Mouse (Mus musculus) CH12.LX (cell line): ENCODE measurements around the gene Chit1. TPM values are rescaled to one million over a fixed set of nuclear protein-coding genes. Genes with fewer than 3 reads are reported as not detected.

Source experiments
- DNase-seq: peaks from one replicate; pipeline ENCODE4 v3.0.0-alpha.2; 2013; ENCODE audit errors: extremely low read depth
- H3K27ac ChIP-seq: 2 replicates; pipeline ENCODE4 v1.5.1; 2012; ENCODE audit warnings: low read depth, mild to moderate bottlenecking, control low read depth, moderate library complexity; ENCODE audit not compliant: insufficient read depth
- H3K27me3 ChIP-seq: replicated peaks from 2 replicates; pipeline ENCODE3; 2012; ENCODE audit warnings: inconsistent platforms
- H3K36me3 ChIP-seq, 2 experiments: replicated peaks in 1 of 2; 2 replicates each; pipeline versions ENCODE3 to v1.6.1; 2012; ENCODE audit warnings: inconsistent platforms in 1 of 2, low read length in 1 of 2, mild to moderate bottlenecking in 1 of 2, mixed read lengths in 1 of 2, moderate library complexity in 1 of 2; ENCODE audit not compliant: control insufficient read depth in 1 of 2, insufficient read depth in 1 of 2
- H3K4me1 ChIP-seq, 2 experiments: 2 replicates each; pipeline ENCODE4 v1.6.1; 2012; ENCODE audit warnings: inconsistent platforms in 1 of 2, moderate library complexity in 1 of 2; ENCODE audit not compliant: insufficient read depth in 2 of 2, control insufficient read depth in 1 of 2
- H3K4me2 ChIP-seq: 2 replicates; pipeline ENCODE4 v1.6.1; 2012; ENCODE audit warnings: low read depth, mild to moderate bottlenecking, control low read depth; ENCODE audit not compliant: poor library complexity, insufficient read depth, severe bottlenecking
- H3K4me3 ChIP-seq, 3 experiments: fragments of 150-350 bp in 1 of 3; sonication (generic) in 1 of 3; replicated peaks in 1 of 3; 2 replicates each; pipeline versions ENCODE3 to v1.5.1; 2011 to 2012; ENCODE audit warnings: low read depth in 2 of 3, low read length in 2 of 3, mild to moderate bottlenecking in 2 of 3, moderate library complexity in 2 of 3, control low read depth in 1 of 3, improper control_type of control experiment in 1 of 3, inconsistent platforms in 1 of 3, mixed read lengths in 1 of 3; ENCODE audit not compliant: poor library complexity in 1 of 3
- H3K79me2 ChIP-seq: replicated peaks from 2 replicates; pipeline ENCODE4 v1.6.1; 2012; ENCODE audit warnings: mild to moderate bottlenecking, moderate library complexity; ENCODE audit not compliant: control insufficient read depth, poor library complexity, insufficient read depth, severe bottlenecking; ENCODE audit errors: extremely low read depth
- H3K9ac ChIP-seq: 2 replicates; pipeline ENCODE4 v1.6.1; 2012; ENCODE audit warnings: low read depth, mild to moderate bottlenecking, control low read depth, moderate library complexity; ENCODE audit not compliant: insufficient read depth
- H3K9me3 ChIP-seq: replicated peaks from 2 replicates; pipeline ENCODE3; 2012; ENCODE audit warnings: low read length, inconsistent platforms, mixed read lengths
- BHLHE40 ChIP-seq: IDR thresholded peaks from 2 replicates; pipeline ENCODE4 v1.6.1; 2011; ENCODE audit warnings: mild to moderate bottlenecking, low read depth, low read length, improper control_type of control experiment
- CHD1 ChIP-seq: IDR thresholded peaks from 2 replicates; pipeline ENCODE4 v1.6.1; 2012; ENCODE audit warnings: low read depth, low read length, improper control_type of control experiment, inconsistent platforms
- CHD2 ChIP-seq: IDR thresholded peaks from 2 replicates; pipeline ENCODE4 v1.6.1; 2011; ENCODE audit warnings: low read length, improper control_type of control experiment
- CTCF ChIP-seq, 2 experiments: IDR thresholded peaks in 1 of 2; conservative IDR thresholded peaks in 1 of 2; 2 replicates each; pipeline ENCODE4 v1.5.1; 2011 to 2012; ENCODE audit warnings: low read depth in 2 of 2, low read length in 2 of 2, improper control_type of control experiment in 1 of 2, inconsistent platforms in 1 of 2, mild to moderate bottlenecking in 1 of 2, moderate library complexity in 1 of 2
- E2F4 ChIP-seq: IDR thresholded peaks from 2 replicates; pipeline ENCODE4 v1.6.1; 2011; ENCODE audit warnings: low read depth, low read length, improper control_type of control experiment; ENCODE audit not compliant: insufficient replicate concordance
- ELF1 ChIP-seq: IDR thresholded peaks from 2 replicates; pipeline ENCODE4 v1.6.1; 2014; ENCODE audit warnings: low read depth, mild to moderate bottlenecking, inconsistent platforms, low read length, improper control_type of control experiment
- EP300 ChIP-seq: IDR thresholded peaks from 2 replicates; pipeline ENCODE4 v1.6.1; 2011; ENCODE audit warnings: low read length, improper control_type of control experiment
- GABPA ChIP-seq: IDR thresholded peaks from 2 replicates; pipeline ENCODE4 v1.6.1; 2012; ENCODE audit warnings: low read depth, low read length, improper control_type of control experiment, inconsistent platforms; ENCODE audit not compliant: insufficient replicate concordance
- HCFC1 ChIP-seq: IDR thresholded peaks from 2 replicates; pipeline ENCODE4 v1.6.1; 2012; ENCODE audit warnings: low read depth, mild to moderate bottlenecking, inconsistent platforms, low read length, improper control_type of control experiment
- IRF4 ChIP-seq: IDR thresholded peaks from 2 replicates; pipeline ENCODE4 v1.6.1; 2014; ENCODE audit warnings: low read depth, mild to moderate bottlenecking, inconsistent platforms, low read length, improper control_type of control experiment
- JUN ChIP-seq: IDR thresholded peaks from 2 replicates; pipeline ENCODE4 v1.6.1; 2011; ENCODE audit warnings: low read depth, mild to moderate bottlenecking, low read length, improper control_type of control experiment, moderate library complexity; ENCODE audit not compliant: insufficient read depth
- KAT2A ChIP-seq: IDR thresholded peaks from 2 replicates; pipeline ENCODE4 v1.6.1; 2012; ENCODE audit warnings: low read length, improper control_type of control experiment, inconsistent platforms; ENCODE audit not compliant: insufficient replicate concordance
- MAFK ChIP-seq: IDR thresholded peaks from 2 replicates; pipeline ENCODE4 v1.6.1; 2011; ENCODE audit warnings: low read length, improper control_type of control experiment; ENCODE audit not compliant: insufficient replicate concordance
- MAX ChIP-seq: IDR thresholded peaks from 2 replicates; pipeline ENCODE4 v1.6.1; 2011; ENCODE audit warnings: low read length, improper control_type of control experiment
- MAZ ChIP-seq: IDR thresholded peaks from 2 replicates; pipeline ENCODE4 v1.6.1; 2012; ENCODE audit warnings: low read depth, mild to moderate bottlenecking, inconsistent platforms, low read length, improper control_type of control experiment, moderate library complexity
- MEF2A ChIP-seq: IDR thresholded peaks from 2 replicates; pipeline ENCODE4 v1.6.1; 2014; ENCODE audit warnings: low read depth, mild to moderate bottlenecking, inconsistent platforms, low read length, improper control_type of control experiment, borderline replicate concordance
- MYC ChIP-seq: IDR thresholded peaks from 2 replicates; pipeline ENCODE4 v1.6.1; 2011; ENCODE audit warnings: low read depth, mild to moderate bottlenecking, improper control_type of control experiment, low read length
- NELFE ChIP-seq: IDR thresholded peaks from 2 replicates; pipeline ENCODE4 v1.6.1; 2011; ENCODE audit warnings: low read depth, low read length, improper control_type of control experiment
- PAX5 ChIP-seq: IDR thresholded peaks from 2 replicates; pipeline ENCODE4 v1.6.1; 2012; ENCODE audit warnings: low read length, inconsistent platforms, mixed read lengths
- POLR2A ChIP-seq: IDR thresholded peaks from 2 replicates; pipeline ENCODE4 v1.6.1; 2011; ENCODE audit warnings: low read depth, mild to moderate bottlenecking, improper control_type of control experiment, low read length
- RAD21 ChIP-seq: IDR thresholded peaks from 2 replicates; pipeline ENCODE4 v1.6.1; 2011; ENCODE audit warnings: low read depth, mild to moderate bottlenecking, low read length, improper control_type of control experiment, moderate library complexity
- SIN3A ChIP-seq: IDR thresholded peaks from 2 replicates; pipeline ENCODE4 v1.6.1; 2012; ENCODE audit warnings: low read length, improper control_type of control experiment, inconsistent platforms
- TBP ChIP-seq: conservative IDR thresholded peaks from 2 replicates; pipeline ENCODE4 v1.6.1; 2011; ENCODE audit warnings: low read depth, low read length, improper control_type of control experiment
- TCF12 ChIP-seq: IDR thresholded peaks from 2 replicates; pipeline ENCODE4 v1.6.1; 2014; ENCODE audit warnings: low read depth, mild to moderate bottlenecking, inconsistent platforms, low read length, improper control_type of control experiment
- UBTF ChIP-seq: IDR thresholded peaks from 2 replicates; pipeline ENCODE4 v1.6.1; 2012; ENCODE audit warnings: low read depth, mild to moderate bottlenecking, inconsistent platforms, low read length, improper control_type of control experiment, moderate library complexity
- USF1 ChIP-seq: IDR thresholded peaks from 2 replicates; pipeline ENCODE4 v1.6.1; 2014; ENCODE audit warnings: low read depth, mild to moderate bottlenecking, inconsistent platforms, low read length, improper control_type of control experiment
- USF2 ChIP-seq: conservative IDR thresholded peaks from 2 replicates; pipeline ENCODE4 v1.6.1; 2011; ENCODE audit warnings: low read depth, low read length, improper control_type of control experiment
- ZC3H11A ChIP-seq: IDR thresholded peaks from 2 replicates; pipeline ENCODE4 v1.6.1; 2012; ENCODE audit warnings: low read depth, mild to moderate bottlenecking, inconsistent platforms, low read length, improper control_type of control experiment
- ZKSCAN1 ChIP-seq: IDR thresholded peaks from 2 replicates; pipeline ENCODE4 v1.6.1; 2012; ENCODE audit warnings: low read depth, inconsistent platforms, low read length, improper control_type of control experiment, borderline replicate concordance
- ZMIZ1 ChIP-seq: IDR thresholded peaks from 2 replicates; pipeline ENCODE4 v1.6.1; 2012; ENCODE audit warnings: low read depth, mild to moderate bottlenecking, inconsistent platforms, low read length, improper control_type of control experiment
- ZNF384 ChIP-seq: IDR thresholded peaks from 2 replicates; pipeline ENCODE4 v1.6.1; 2012; ENCODE audit warnings: low read depth, low read length, improper control_type of control experiment, inconsistent platforms
- dilution Hi-C: fragments of 300-500 bp; cut with MboI; formaldehyde crosslinking; loops from 2 replicates; pipeline ENCODE4 v1.14.3; 2020; ENCODE audit warnings: low sequenced_read_pairs; ENCODE audit not compliant: extremely low pct_unique_long_range_greater_than_20kb, extremely low pct_ligation_motif_present
- in situ Hi-C: fragments of 300-500 bp; cut with MboI; formaldehyde crosslinking; loops from 3 replicates; pipeline ENCODE4 v1.14.3; 2019; ENCODE audit warnings: low sequenced_read_pairs, low pct_ligation_motif_present, low pct_unique_long_range_greater_than_20kb, mixed read lengths
- polyA plus RNA-seq: library from polyadenylated mRNA; unstranded; fragments of >175 nt; gene quantifications from 2 replicates; pipeline ENCODE4 v1.2.1, GENCODE M21; 2012; ENCODE audit warnings: low read depth; ENCODE audit not compliant: insufficient read length
- total RNA-seq, 2 experiments: library from RNA; depleted of rRNA; stranded (reverse); fragments of 300-350 nt in 1 of 2; fragments of >200 nt in 1 of 2; gene quantifications; 2 replicates each; pipeline ENCODE4 v1.2.3; 2012 to 2014

The Chit1 gene
- total and polyA plus RNA-seq, 3 experiments = 0.25 to 0.47 (median 0.36) TPM

DNA sequence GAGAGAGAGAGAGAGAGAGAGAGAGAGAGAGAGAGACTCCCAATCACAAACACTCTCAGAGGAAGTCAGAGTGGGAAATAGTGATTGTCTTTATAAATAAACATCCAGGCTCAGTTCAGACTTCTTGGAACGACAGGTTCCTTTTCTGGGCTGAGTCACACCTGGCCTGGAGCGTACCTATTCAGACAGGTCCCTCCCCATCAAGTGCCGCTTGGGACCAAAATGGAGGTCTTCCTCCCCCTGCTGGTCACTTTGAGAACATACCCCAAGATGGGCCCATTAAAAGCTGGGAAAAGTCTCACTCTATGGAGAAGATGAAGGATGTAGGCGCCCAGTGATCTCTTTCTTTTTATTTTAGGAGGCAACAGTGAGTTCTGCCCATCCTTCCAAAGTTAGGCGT, 4.3 kb upstream of the Chit1 start (continued):
- TF ChIP-seq ZKSCAN1 (no peak), POLR2A (no peak), ELF1 (no peak), JUN (no peak), E2F4 (no peak), CHD2 (no peak), SIN3A (no peak), CTCF (conservative IDR thresholded peaks at IDR 0.05 in 1 of 2, IDR thresholded peaks at IDR 0.05 in 1 of 2; ENCODE audit: low read depth in 2 of 2, low read length in 2 of 2) (peak; percentile 50 to 92; a peak in 3 of 4 replicates), ZNF384 (no peak), ZC3H11A (peak; percentile 93), MYC (no peak), PAX5 (no peak), TCF12 (no peak), IRF4 (peak; percentile 40; the same call in 1 of the 2 replicates), MAZ (peak; percentile 51; the same call in 1 of the 2 replicates), UBTF (no peak), RAD21 (peak; percentile 93), MAFK (no peak)

DNA sequence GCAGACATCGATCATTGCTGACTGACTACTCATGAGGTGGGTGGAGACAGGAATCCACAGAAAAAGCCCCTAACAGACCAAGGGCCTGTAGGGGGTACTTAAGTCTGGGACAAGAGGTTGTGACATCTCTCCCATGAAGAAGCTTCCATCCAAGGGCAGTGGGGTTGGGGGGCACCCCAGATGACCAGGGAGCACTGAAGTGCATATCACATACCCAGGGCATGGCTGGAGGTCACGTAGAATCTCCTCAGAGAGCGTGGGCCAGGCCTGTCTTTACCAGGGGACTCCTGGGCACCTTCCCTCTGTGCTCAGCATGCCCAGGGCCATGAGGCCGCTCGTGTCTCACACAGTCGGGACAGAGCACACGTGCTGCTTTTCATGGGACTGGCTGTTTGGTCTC, 3.3 kb upstream of the Chit1 start:
- H3K79me2 ChIP-seq = no peaks in the 10 kb centered on the region
- H3K27me3 ChIP-seq = peaks cover 36% of the 10 kb centered on the region
- H3K9ac ChIP-seq = no peak overlapping the region
- H3K9me3 ChIP-seq = no peaks in the 10 kb centered on the region
- DNase-seq = no peak
- dilution Hi-C loops (no loop called here), in situ Hi-C loops (loop anchor here (5.0 kb wide), 2 partner anchors 50 to 205 kb away; no protein-coding TSS in a partner anchor)
- no peak overlapping the region for H3K4me2 ChIP-seq
- no peaks in the 10 kb centered on the region for H3K36me3 ChIP-seq
- H3K27ac ChIP-seq = no peak overlapping the region
- no peak overlapping the region for H3K4me3 ChIP-seq
- peaks cover 8 to 25% of the 10 kb centered on the region in 2 experiments for H3K4me1 ChIP-seq
- no peak for TF ChIP-seq ZC3H11A
- no peak for TF ChIP-seq BHLHE40
- no peak for TF ChIP-seq ZNF384
- no peak for TF ChIP-seq TBP
- no peak for TF ChIP-seq EP300

DNA sequence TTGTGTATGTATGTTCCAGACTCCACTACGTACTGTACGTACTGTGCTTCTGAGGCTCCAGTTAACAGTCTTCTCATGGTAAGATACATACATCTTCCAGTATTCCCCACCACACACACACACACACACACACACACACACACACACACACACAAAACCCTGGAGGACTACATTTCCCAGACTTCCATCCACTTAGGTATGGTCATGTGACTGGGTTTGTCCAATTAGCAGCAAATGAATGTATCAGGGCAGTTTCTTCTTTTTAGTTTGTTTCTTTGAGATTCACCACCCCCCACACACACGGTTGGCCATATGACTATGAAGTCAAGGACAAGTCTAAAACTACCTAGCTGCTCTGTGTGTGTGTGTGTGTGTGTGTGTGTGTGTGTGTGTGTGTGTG, 1.0 kb upstream of the Chit1 start:
- peak; percentile 30 for DNase-seq
- H3K4me3 ChIP-seq = no peak overlapping the region

More for the DNA sequence above, 1.0 kb upstream of the Chit1 start:
- Histone ChIP-seq H3K4me2 (no peak overlapping the region), H3K9me3 (no peaks in the 10 kb centered on the region), H3K9ac (no peak overlapping the region), H3K4me1 (peaks cover 14 to 27% of the 10 kb centered on the region in 2 experiments), H3K27me3 (peaks cover 30% of the 10 kb centered on the region), H3K79me2 (no peaks in the 10 kb centered on the region), H3K27ac (no peak overlapping the region), H3K36me3 (no peaks in the 10 kb centered on the region)
- in situ Hi-C loops (no loop called here), dilution Hi-C loops (no loop called here)
- no peak for TF ChIP-seq CTCF (conservative IDR thresholded peaks at IDR 0.05 in 1 of 2, IDR thresholded peaks at IDR 0.05 in 1 of 2; ENCODE audit: low read depth in 2 of 2, low read length in 2 of 2)
- TF ChIP-seq MEF2A = no peak
- TF ChIP-seq UBTF = no peak
- TF ChIP-seq USF1 = peak; percentile 85
- no peak for TF ChIP-seq ZMIZ1
- TF ChIP-seq HCFC1 = peak; percentile 86
- no peak for TF ChIP-seq NELFE
- TF ChIP-seq POLR2A = no peak
- peak; percentile 85 for TF ChIP-seq USF2
- TF ChIP-seq KAT2A = peak; percentile 38; the same call in 1 of the 2 replicates
- no peak for TF ChIP-seq EP300
- TF ChIP-seq CHD1 = no peak
- no peak for TF ChIP-seq ELF1
- no peak for TF ChIP-seq ZKSCAN1
- TF ChIP-seq TBP = no peak
- no peak for TF ChIP-seq PAX5
- TF ChIP-seq MAX = 0 out of 2 replicates have a peak, but pooled peaks have one; percentile 46
- no peak for TF ChIP-seq MAZ
- TF ChIP-seq GABPA = no peak; the same call in 1 of the 2 replicates
